Mouse (Mus musculus): ENCODE measurements at regions not wholly inside any gene's neighbourhood (a gene's known extent, or its start where the extent isn't known, plus 50 kb on each side); places are given as distances from the start of the nearest gene placed in this dataset.

DNA sequence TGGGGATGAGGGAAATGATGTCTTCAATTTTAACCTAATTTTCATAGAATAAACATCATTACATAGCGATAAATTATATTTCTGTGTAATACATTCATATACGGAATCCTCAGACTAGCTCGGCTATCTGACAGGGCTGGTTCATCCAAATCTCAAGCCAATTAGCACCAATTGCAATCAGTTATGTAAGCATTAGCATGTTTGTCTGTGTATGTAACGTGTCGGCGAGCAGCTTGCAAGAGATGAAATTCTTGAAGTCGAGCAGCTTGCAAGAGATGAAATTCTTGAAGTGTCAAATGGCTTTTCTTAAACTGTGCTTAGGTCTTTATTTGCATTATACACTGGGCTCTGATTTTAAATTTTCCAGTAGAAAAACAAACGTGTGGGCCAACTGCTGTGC is 246.2 kb downstream of the Rnd3 start:
- Histone ChIP-seq H3K36me3 (replicated peaks; ENCODE audit: insufficient read depth, low read length) (no peaks in the 10 kb centered on the region), H3K4me3 (ENCODE audit: low read depth, low read length) (no peak overlapping the region), H3K4me1 (ENCODE audit: insufficient read depth) (no peaks in the 10 kb centered on the region), H3K4me2 (ENCODE audit: low read depth, low read length) (no peak overlapping the region), H3K27ac (ENCODE audit: low read depth) (no peak overlapping the region), H3K27me3 (ENCODE audit: insufficient read depth, low read length) (no peaks in the 10 kb centered on the region), H3K9ac (replicated peaks) (no peak overlapping the region), H3K9me3 (ENCODE audit: low read length) (no peaks in the 10 kb centered on the region)
- no peak for TF ChIP-seq CTCF (IDR thresholded peaks at IDR 0.05; ENCODE audit: low read depth)
- TF ChIP-seq EP300 (IDR thresholded peaks at IDR 0.05; ENCODE audit: low read depth): no peak
- ATAC-seq (no peak), DNase-seq (no peak)
- 72% methylated on average over 8 of the region's 8 CpGs for WGBS (ENCODE audit: insufficient replicate concordance)

DNA sequence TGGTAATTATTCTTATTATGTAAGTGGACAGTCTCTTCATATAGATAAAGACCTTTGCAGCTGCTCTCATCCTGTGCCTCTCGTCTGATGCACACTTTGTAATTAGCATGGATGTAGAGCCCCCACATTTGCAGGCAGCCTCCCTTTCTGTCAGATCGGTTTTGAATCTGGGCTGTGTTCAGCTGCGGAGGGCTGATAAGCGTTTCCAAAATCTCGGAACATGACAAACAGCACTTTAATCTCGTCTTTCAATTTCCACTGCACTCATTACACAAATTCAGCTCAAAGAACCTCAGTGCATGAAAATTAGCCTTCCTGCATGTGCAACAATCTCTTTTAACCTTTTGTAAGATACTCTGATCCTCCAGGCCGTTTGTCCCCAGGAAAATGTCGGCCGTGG is 246.7 kb downstream of the Rnd3 start:
- ATAC-seq: no peak
- TF ChIP-seq EP300 (IDR thresholded peaks at IDR 0.05; ENCODE audit: low read depth) (no peak), CTCF (IDR thresholded peaks at IDR 0.05; ENCODE audit: low read depth) (no peak)
- H3K27ac ChIP-seq (ENCODE audit: low read depth): no peak overlapping the region
- H3K9me3 ChIP-seq (ENCODE audit: low read length): no peaks in the 10 kb centered on the region
- H3K4me2 ChIP-seq (ENCODE audit: low read depth, low read length): no peak overlapping the region
- no peak for DNase-seq
- H3K4me3 ChIP-seq (ENCODE audit: low read depth, low read length): no peak overlapping the region
- H3K9ac ChIP-seq (replicated peaks): no peak overlapping the region
- no peaks in the 10 kb centered on the region for H3K36me3 ChIP-seq (replicated peaks; ENCODE audit: insufficient read depth, low read length)
- H3K27me3 ChIP-seq (ENCODE audit: insufficient read depth, low read length): no peaks in the 10 kb centered on the region
- WGBS (ENCODE audit: insufficient replicate concordance): 73% methylated on average over 9 of the region's 9 CpGs
- H3K4me1 ChIP-seq (ENCODE audit: insufficient read depth): no peaks in the 10 kb centered on the region

- no peaks in the 10 kb centered on the region for H3K9me3 ChIP-seq (ENCODE audit: low read length)
- no peak overlapping the region for H3K4me2 ChIP-seq (ENCODE audit: low read depth, low read length)
- DNase-seq (no peak), ATAC-seq (no peak)
- H3K36me3 ChIP-seq (replicated peaks; ENCODE audit: insufficient read depth, low read length): no peaks in the 10 kb centered on the region
- no peak overlapping the region for H3K9ac ChIP-seq (replicated peaks)
- WGBS (ENCODE audit: insufficient replicate concordance): 74% methylated on average over 5 of the region's 5 CpGs
- H3K4me3 ChIP-seq (ENCODE audit: low read depth, low read length): no peak overlapping the region
- peaks cover 2% of the 10 kb centered on the region; the same call in 1 of the 2 replicates for H3K4me1 ChIP-seq (ENCODE audit: insufficient read depth)
- no peaks in the 10 kb centered on the region for H3K27me3 ChIP-seq (ENCODE audit: insufficient read depth, low read length)
- no peak overlapping the region for H3K27ac ChIP-seq (ENCODE audit: low read depth)
- TF ChIP-seq CTCF (IDR thresholded peaks at IDR 0.05; ENCODE audit: low read depth): no peak
- no peak for TF ChIP-seq EP300 (IDR thresholded peaks at IDR 0.05; ENCODE audit: low read depth)
Observed at GRCm38 (mm10) chr2:50888992-50889391, 259.9 kb downstream of the Rnd3 start.

GRCm38 (mm10) chr2:50887954-50888353 is 261.0 kb downstream of the Rnd3 start:
- no peaks in the 10 kb centered on the region for H3K27me3 ChIP-seq (ENCODE audit: insufficient read depth, low read length)
- ATAC-seq (no peak), DNase-seq (no peak)
- H3K27ac ChIP-seq (ENCODE audit: low read depth): no peak overlapping the region
- peaks cover 3% of the 10 kb centered on the region; the same call in 1 of the 2 replicates for H3K4me1 ChIP-seq (ENCODE audit: insufficient read depth)
- no peak overlapping the region for H3K4me3 ChIP-seq (ENCODE audit: low read depth, low read length)
- no peaks in the 10 kb centered on the region for H3K9me3 ChIP-seq (ENCODE audit: low read length)
- TF ChIP-seq CTCF (IDR thresholded peaks at IDR 0.05; ENCODE audit: low read depth): no peak
- no peaks in the 10 kb centered on the region for H3K36me3 ChIP-seq (replicated peaks; ENCODE audit: insufficient read depth, low read length)
- WGBS (ENCODE audit: insufficient replicate concordance): 40% methylated on average over 4 of the region's 4 CpGs
- no peak overlapping the region for H3K4me2 ChIP-seq (ENCODE audit: low read depth, low read length)
- H3K9ac ChIP-seq (replicated peaks): no peak overlapping the region

DNA sequence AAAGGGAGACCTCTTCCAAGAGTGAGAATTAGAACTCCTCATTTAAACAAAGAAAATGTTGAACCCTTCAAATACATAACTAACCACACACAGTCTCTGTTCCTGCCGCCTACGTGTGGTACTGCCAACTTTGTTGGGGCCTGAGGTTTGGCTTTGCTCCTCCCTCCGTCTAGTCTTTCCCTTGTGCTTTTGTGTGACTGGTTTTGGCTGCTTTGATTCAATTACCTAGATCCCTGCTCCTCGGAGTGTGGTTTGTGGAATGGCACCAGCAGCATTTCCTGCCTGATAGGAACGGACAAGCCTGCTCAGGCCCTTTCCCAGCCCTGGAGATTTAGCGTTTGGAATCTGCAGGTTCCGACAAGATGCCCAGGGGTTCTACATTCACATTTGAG is 263.0 kb downstream of the Rnd3 start:
- no peak for ATAC-seq
- DNase-seq: no peak
- H3K27ac ChIP-seq (ENCODE audit: low read depth): no peak overlapping the region
- TF ChIP-seq EP300 (IDR thresholded peaks at IDR 0.05; ENCODE audit: low read depth) (no peak), CTCF (IDR thresholded peaks at IDR 0.05; ENCODE audit: low read depth) (no peak)
- H3K27me3 ChIP-seq (ENCODE audit: insufficient read depth, low read length): no peaks in the 10 kb centered on the region
- no peak overlapping the region for H3K4me2 ChIP-seq (ENCODE audit: low read depth, low read length)
- 46% methylated on average over 7 of the region's 7 CpGs for WGBS (ENCODE audit: insufficient replicate concordance)
- peaks cover 3% of the 10 kb centered on the region; the same call in 1 of the 2 replicates for H3K4me1 ChIP-seq (ENCODE audit: insufficient read depth)
- no peaks in the 10 kb centered on the region for H3K36me3 ChIP-seq (replicated peaks; ENCODE audit: insufficient read depth, low read length)
- no peaks in the 10 kb centered on the region for H3K9me3 ChIP-seq (ENCODE audit: low read length)
- no peak overlapping the region for H3K9ac ChIP-seq (replicated peaks)
- no peak overlapping the region for H3K4me3 ChIP-seq (ENCODE audit: low read depth, low read length)

- H3K4me2 ChIP-seq (ENCODE audit: low read depth, low read length): no peak overlapping the region
- H3K4me1 ChIP-seq (ENCODE audit: insufficient read depth): peaks cover 3% of the 10 kb centered on the region; the same call in 1 of the 2 replicates
- ATAC-seq (no peak), DNase-seq (no peak)
- no peaks in the 10 kb centered on the region for H3K9me3 ChIP-seq (ENCODE audit: low read length)
- H3K27me3 ChIP-seq (ENCODE audit: insufficient read depth, low read length): no peaks in the 10 kb centered on the region
- no peak overlapping the region for H3K27ac ChIP-seq (ENCODE audit: low read depth)
- H3K4me3 ChIP-seq (ENCODE audit: low read depth, low read length): no peak overlapping the region
- WGBS (ENCODE audit: insufficient replicate concordance): 68% methylated on average over 4 of the region's 4 CpGs
- H3K9ac ChIP-seq (replicated peaks): no peak overlapping the region
- H3K36me3 ChIP-seq (replicated peaks; ENCODE audit: insufficient read depth, low read length): no peaks in the 10 kb centered on the region
- no peak for TF ChIP-seq EP300 (IDR thresholded peaks at IDR 0.05; ENCODE audit: low read depth)
- TF ChIP-seq CTCF (IDR thresholded peaks at IDR 0.05; ENCODE audit: low read depth): no peak
Observed at GRCm38 (mm10) chr2:50885280-50885923, 263.5 kb downstream of the Rnd3 start.

All from liver, postnatal 0 days (tissue).